Mouse (Mus musculus) regulatory T cell (primary cell): ENCODE data around the gene Cox6b2.

Source experiments
- in situ Hi-C: fragments of 300-600 bp; cut with MboI, MseI; formaldehyde crosslinking; loops from one replicate; pipeline ENCODE4 v1.15.1; 2025; ENCODE audit warnings: high pct_unique_total_duplicates

Gene Cox6b2

GRCm38 (mm10) chr7:4764946-4765710, 12.2 kb upstream of the Cox6b2 start:
- in situ Hi-C loops: no loop called here

GRCm38 (mm10) chr7:4759670-4760069, 6.8 kb upstream of the Cox6b2 start:
- in situ Hi-C loops: no loop called here

- in situ Hi-C loops: loop anchor here (5.0 kb wide), 1 partner anchor 50 kb away; no protein-coding TSS in a partner anchor
Observed at GRCm38 (mm10) chr7:4751971-4752820, 698 bp downstream of the Cox6b2 start.

GRCm38 (mm10) chr7:4749169-4749568, 3.7 kb downstream of the Cox6b2 start:
- in situ Hi-C loops: no loop called here

- in situ Hi-C loops: no loop called here
Observed at GRCm38 (mm10) chr7:4748321-4748720, 4.6 kb downstream of the Cox6b2 start.

- in situ Hi-C loops: no loop called here
Observed at GRCm38 (mm10) chr7:4747156-4747899, 5.6 kb downstream of the Cox6b2 start.

GRCm38 (mm10) chr7:4746326-4746980, 6.4 kb downstream of the Cox6b2 start:
- in situ Hi-C loops: no loop called here

GRCm38 (mm10) chr7:4744886-4745285, 8.0 kb downstream of the Cox6b2 start:
- in situ Hi-C loops: no loop called here

GRCm38 (mm10) chr7:4743354-4743753, 9.5 kb downstream of the Cox6b2 start:
- in situ Hi-C loops: no loop called here

- in situ Hi-C loops: no loop called here
Observed at GRCm38 (mm10) chr7:4742482-4742819, 10.4 kb downstream of the Cox6b2 start.

- in situ Hi-C loops: no loop called here
Observed at GRCm38 (mm10) chr7:4741672-4742481, 11.0 kb downstream of the Cox6b2 start.

GRCm38 (mm10) chr7:4741151-4741550, 11.7 kb downstream of the Cox6b2 start:
- in situ Hi-C loops: no loop called here

- in situ Hi-C loops: no loop called here
Observed at GRCm38 (mm10) chr7:4740309-4740727, 12.6 kb downstream of the Cox6b2 start.

GRCm38 (mm10) chr7:4739544-4740275, 13.2 kb downstream of the Cox6b2 start, which contains the start of gene Kmt5c:
Gene Kmt5c (plus strand): TSS chr7:4740115.
- in situ Hi-C loops: no loop called here

GRCm38 (mm10) chr7:4739041-4739543, 13.8 kb downstream of the Cox6b2 start:
- in situ Hi-C loops: no loop called here

- in situ Hi-C loops: no loop called here
Observed at GRCm38 (mm10) chr7:4732968-4733392, 19.9 kb downstream of the Cox6b2 start.

GRCm38 (mm10) chr7:4731090-4731489, 21.8 kb downstream of the Cox6b2 start:
- in situ Hi-C loops: no loop called here

- in situ Hi-C loops: no loop called here
Observed at GRCm38 (mm10) chr7:4725169-4725568, 27.7 kb downstream of the Cox6b2 start, which contains the start of gene Tmem150b. Gene Tmem150b (minus strand): TSS chr7:4725249.

- in situ Hi-C loops: no loop called here
Observed at GRCm38 (mm10) chr7:4724359-4724758, 28.5 kb downstream of the Cox6b2 start.

GRCm38 (mm10) chr7:4723508-4723907, 29.4 kb downstream of the Cox6b2 start:
- in situ Hi-C loops: no loop called here
